Mouse (Mus musculus) lung, embryonic 14.5 days (tissue): ENCODE measurements at regions not wholly inside any gene's neighbourhood (a gene's known extent, or its start where the extent isn't known, plus 50 kb on each side); places are given as distances from the start of the nearest gene placed in this dataset.

Experiments
- ATAC-seq: fragments of 200-750 bp; cut with Nextera tagmentation; 2 replicates; pipeline ENCODE4 v1.8.0; 2017; ENCODE audit warnings: mild to moderate bottlenecking, moderate TSS enrichment, moderate library complexity; ENCODE audit not compliant: insufficient read depth
- DNase-seq: peaks from one replicate; pipeline ENCODE4 v3.0.0-alpha.2; 2015
- H3K27ac ChIP-seq: fragments of 300-500 bp; sonication (generic); 2 replicates; pipeline ENCODE4 v1.5.1; 2014; ENCODE audit warnings: low read depth, mild to moderate bottlenecking, moderate library complexity
- H3K27me3 ChIP-seq: fragments of 300-500 bp; sonication (generic); 2 replicates; pipeline ENCODE4 v1.6.1; 2014; ENCODE audit warnings: low read length, control low read depth; ENCODE audit not compliant: insufficient read depth
- H3K36me3 ChIP-seq: fragments of 300-500 bp; sonication (generic); 2 replicates; pipeline ENCODE4 v1.6.1; 2014; ENCODE audit warnings: control low read depth; ENCODE audit not compliant: insufficient read depth
- H3K4me1 ChIP-seq: fragments of 300-500 bp; sonication (generic); 2 replicates; pipeline ENCODE4 v1.6.1; 2014; ENCODE audit warnings: antibody characterized with exemption, control low read depth; ENCODE audit not compliant: insufficient read depth
- H3K4me2 ChIP-seq: fragments of 300-500 bp; sonication (generic); 2 replicates; pipeline ENCODE4 v1.6.1; 2014; ENCODE audit warnings: mild to moderate bottlenecking
- H3K4me3 ChIP-seq: fragments of 300-500 bp; sonication (generic); 2 replicates; pipeline ENCODE4 v1.5.1; 2014; ENCODE audit warnings: low read depth, low read length
- H3K9ac ChIP-seq: fragments of 300-500 bp; sonication (generic); 2 replicates; pipeline ENCODE4 v1.6.1; 2014
- H3K9me3 ChIP-seq: fragments of 300-500 bp; sonication (generic); 2 replicates; pipeline ENCODE4 v1.6.1; 2016; ENCODE audit warnings: low read depth, low read length, control low read depth
- CTCF ChIP-seq: IDR thresholded peaks from 2 replicates; pipeline ENCODE4 v1.5.1; 2016; ENCODE audit warnings: antibody characterized with exemption, low read depth
- WGBS: fragments of 180-500 bp; shearing (Covaris S2); extraction: QIAGEN DNeasy Blood & Tissue Kit; methylation state at CpG from one replicate; pipeline ENCODE4 v1.1.7; 2014; 5-methylcytosine and 5-hydroxymethylcytosine counted together

GRCm38 (mm10) chr17:61176586-61176985 lies 1704.5 kb downstream of the Efna5 start:
- 90% methylated on average over 1 of the region's 1 CpGs for WGBS
- no peak for DNase-seq
- TF ChIP-seq CTCF = no peak
- H3K9ac ChIP-seq = no peak overlapping the region
- no peak for ATAC-seq
- no peaks in the 10 kb centered on the region for H3K9me3 ChIP-seq
- no peak overlapping the region for H3K4me2 ChIP-seq
- H3K4me1 ChIP-seq = no peaks in the 10 kb centered on the region
- no peaks in the 10 kb centered on the region for H3K36me3 ChIP-seq
- H3K4me3 ChIP-seq = no peak overlapping the region
- no peak overlapping the region for H3K27ac ChIP-seq
- no peaks in the 10 kb centered on the region for H3K27me3 ChIP-seq

GRCm38 (mm10) chr17:61159437-61159836 lies 1721.7 kb downstream of the Efna5 start:
- ATAC-seq (no peak), DNase-seq (no peak)
- no peaks in the 10 kb centered on the region for H3K4me1 ChIP-seq
- no peaks in the 10 kb centered on the region for H3K9me3 ChIP-seq
- H3K4me3 ChIP-seq = no peak overlapping the region
- no peak overlapping the region for H3K27ac ChIP-seq
- H3K36me3 ChIP-seq = no peaks in the 10 kb centered on the region
- no peak overlapping the region for H3K9ac ChIP-seq
- WGBS = 92% methylated on average over 2 of the region's 2 CpGs
- no peak overlapping the region for H3K4me2 ChIP-seq
- no peaks in the 10 kb centered on the region for H3K27me3 ChIP-seq
- TF ChIP-seq CTCF = no peak

- Histone ChIP-seq H3K4me2 (no peak overlapping the region), H3K27me3 (no peaks in the 10 kb centered on the region), H3K36me3 (no peaks in the 10 kb centered on the region), H3K27ac (no peak overlapping the region), H3K4me1 (no peaks in the 10 kb centered on the region), H3K9me3 (no peaks in the 10 kb centered on the region), H3K9ac (no peak overlapping the region), H3K4me3 (no peak overlapping the region)
- WGBS = 72% methylated on average over 7 of the region's 7 CpGs
- no peak for ATAC-seq
- TF ChIP-seq CTCF = no peak
- DNase-seq = no peak
Measured at GRCm38 (mm10) chr17:61137006-61137405, 1744.1 kb downstream of the Efna5 start.

- Histone ChIP-seq H3K4me2 (no peak overlapping the region), H3K9ac (no peak overlapping the region), H3K4me1 (no peaks in the 10 kb centered on the region), H3K36me3 (no peaks in the 10 kb centered on the region), H3K4me3 (no peak overlapping the region), H3K27me3 (no peaks in the 10 kb centered on the region), H3K27ac (no peak overlapping the region), H3K9me3 (no peaks in the 10 kb centered on the region)
- 41% methylated on average over 1 of the region's 1 CpGs for WGBS
- TF ChIP-seq CTCF = no peak
- ATAC-seq = no peak
- peak; percentile 48 for DNase-seq
Measured at GRCm38 (mm10) chr17:61127767-61128166, 1753.3 kb downstream of the Efna5 start.

GRCm38 (mm10) chr17:61106302-61106701 lies 1774.8 kb downstream of the Efna5 start:
- DNase-seq (no peak), ATAC-seq (no peak)
- 83% methylated on average over 1 of the region's 1 CpGs for WGBS
- no peaks in the 10 kb centered on the region for H3K27me3 ChIP-seq
- H3K36me3 ChIP-seq = no peaks in the 10 kb centered on the region
- no peak overlapping the region for H3K27ac ChIP-seq
- no peak overlapping the region for H3K9ac ChIP-seq
- no peaks in the 10 kb centered on the region for H3K9me3 ChIP-seq
- no peaks in the 10 kb centered on the region for H3K4me1 ChIP-seq
- H3K4me2 ChIP-seq = no peak overlapping the region
- TF ChIP-seq CTCF = no peak
- no peak overlapping the region for H3K4me3 ChIP-seq

- no peaks in the 10 kb centered on the region for H3K9me3 ChIP-seq
- no peak for DNase-seq
- H3K27me3 ChIP-seq = no peaks in the 10 kb centered on the region
- TF ChIP-seq CTCF = no peak
- no peak for ATAC-seq
- H3K4me1 ChIP-seq = no peaks in the 10 kb centered on the region
- no peak overlapping the region for H3K27ac ChIP-seq
- no peak overlapping the region for H3K4me3 ChIP-seq
- 85% methylated on average over 5 of the region's 5 CpGs for WGBS
- no peaks in the 10 kb centered on the region for H3K36me3 ChIP-seq
- H3K9ac ChIP-seq = no peak overlapping the region
- no peak overlapping the region for H3K4me2 ChIP-seq
Measured at GRCm38 (mm10) chr17:61060450-61060849, 1820.7 kb downstream of the Efna5 start.

GRCm38 (mm10) chr17:61058471-61058870 lies 1822.6 kb downstream of the Efna5 start:
- TF ChIP-seq CTCF = no peak
- Histone ChIP-seq H3K9ac (no peak overlapping the region), H3K36me3 (no peaks in the 10 kb centered on the region), H3K27ac (no peak overlapping the region), H3K4me1 (no peaks in the 10 kb centered on the region), H3K9me3 (no peaks in the 10 kb centered on the region), H3K4me2 (no peak overlapping the region), H3K27me3 (no peaks in the 10 kb centered on the region), H3K4me3 (no peak overlapping the region)
- DNase-seq (no peak), ATAC-seq (no peak)
- 84% methylated on average over 2 of the region's 2 CpGs for WGBS
